Mouse (Mus musculus) embryonic facial prominence, embryonic 10.5 days (tissue): ENCODE results near the gene Vwa3b. TPM values are rescaled to one million over a fixed set of nuclear protein-coding genes. Genes with fewer than 3 reads are reported as not detected.

Source experiments
- DNase-seq: peaks from one replicate; pipeline ENCODE4 v3.0.0-alpha.2; 2017; ENCODE audit warnings: low spot score
- H3K27ac ChIP-seq: fragments of 300-500 bp; sonication (generic); replicated peaks from 2 replicates; pipeline ENCODE4 v1.5.1; 2016; ENCODE audit warnings: mild to moderate bottlenecking
- H3K27me3 ChIP-seq: fragments of 300-500 bp; sonication (generic); replicated peaks from 2 replicates; pipeline ENCODE4 v1.6.1; 2016; ENCODE audit warnings: low read depth, mild to moderate bottlenecking; ENCODE audit not compliant: poor library complexity, severe bottlenecking
- H3K36me3 ChIP-seq: fragments of 300-500 bp; sonication (generic); replicated peaks from 2 replicates; pipeline ENCODE4 v1.6.1; 2016; ENCODE audit warnings: mild to moderate bottlenecking, moderate library complexity
- H3K4me1 ChIP-seq: fragments of 300-500 bp; sonication (generic); 2 replicates; pipeline ENCODE4 v1.6.1; 2016
- H3K4me3 ChIP-seq: fragments of 300-500 bp; sonication (generic); 2 replicates; pipeline ENCODE4 v1.5.1; 2016; ENCODE audit warnings: mild to moderate bottlenecking, moderate library complexity
- H3K9me3 ChIP-seq: fragments of 300-500 bp; sonication (generic); 2 replicates; pipeline ENCODE4 v1.6.1; 2016; ENCODE audit warnings: mild to moderate bottlenecking
- WGBS: fragments of 180-500 bp; shearing (Covaris S2); methylation state at CpG from one replicate; pipeline ENCODE4 v1.1.7; 2016; 5-methylcytosine and 5-hydroxymethylcytosine counted together
- polyA plus RNA-seq: library from polyadenylated mRNA; unstranded; fragments of >200 nt; fragmentation: Nextera tagmentation; extraction: Ambion mirVana; gene quantifications from 2 replicates; pipeline ENCODE4 v1.2.1, GENCODE M21; 2016

Vwa3b gene
- polyA plus RNA-seq, 1 experiment from 2014 or later: 0.42 TPM

GRCm38 (mm10) chr1:37019017-37019416 lies 7.4 kb upstream of the Vwa3b start:
- DNase-seq: no peak
- 92% methylated on average over 6 of the region's 6 CpGs for WGBS
- no peaks in the 10 kb centered on the region for H3K36me3 ChIP-seq
- no peak overlapping the region for H3K27ac ChIP-seq
- no peaks in the 10 kb centered on the region for H3K27me3 ChIP-seq
- H3K9me3 ChIP-seq: no peaks in the 10 kb centered on the region
- no peaks in the 10 kb centered on the region for H3K4me1 ChIP-seq
- H3K4me3 ChIP-seq: no peak overlapping the region

- no peaks in the 10 kb centered on the region for H3K9me3 ChIP-seq
- H3K4me1 ChIP-seq: no peaks in the 10 kb centered on the region
- H3K36me3 ChIP-seq: no peaks in the 10 kb centered on the region
- no peak overlapping the region for H3K27ac ChIP-seq
- H3K4me3 ChIP-seq: no peak overlapping the region
- no peaks in the 10 kb centered on the region for H3K27me3 ChIP-seq
- 60% methylated on average over 2 of the region's 2 CpGs for WGBS
- no peak for DNase-seq
Measured at GRCm38 (mm10) chr1:37022704-37023103, 3.7 kb upstream of the Vwa3b start.

GRCm38 (mm10) chr1:37024736-37025135 lies 1.7 kb upstream of the Vwa3b start:
- Histone ChIP-seq H3K4me3 (no peak overlapping the region), H3K27me3 (0 out of 2 replicates have a peak, but pooled peaks cover 1% of the 10 kb centered on the region), H3K4me1 (peaks cover 12% of the 10 kb centered on the region), H3K27ac (no peak overlapping the region), H3K9me3 (no peaks in the 10 kb centered on the region), H3K36me3 (no peaks in the 10 kb centered on the region)
- 95% methylated on average over 7 of the region's 7 CpGs for WGBS
- no peak for DNase-seq

- Histone ChIP-seq H3K27me3 (peaks cover 7% of the 10 kb centered on the region), H3K27ac (no peak overlapping the region), H3K36me3 (no peaks in the 10 kb centered on the region), H3K4me3 (no peak overlapping the region), H3K9me3 (no peaks in the 10 kb centered on the region), H3K4me1 (peaks cover 17% of the 10 kb centered on the region)
- 94% methylated on average over 1 of the region's 1 CpGs for WGBS
- no peak for DNase-seq
Measured at GRCm38 (mm10) chr1:37025376-37025775, 1.0 kb upstream of the Vwa3b start.

GRCm38 (mm10) chr1:37026866-37027265 lies 470 bp downstream of the Vwa3b start:
- no peak overlapping the region for H3K4me3 ChIP-seq
- DNase-seq: no peak
- peaks cover 17% of the 10 kb centered on the region for H3K27me3 ChIP-seq
- no peak overlapping the region for H3K27ac ChIP-seq
- no peaks in the 10 kb centered on the region for H3K9me3 ChIP-seq
- H3K36me3 ChIP-seq: no peaks in the 10 kb centered on the region
- H3K4me1 ChIP-seq: peaks cover 17% of the 10 kb centered on the region
- 84% methylated on average over 6 of the region's 6 CpGs for WGBS

- no peaks in the 10 kb centered on the region for H3K9me3 ChIP-seq
- H3K27ac ChIP-seq: peak overlapping the region; percentile 63
- no peaks in the 10 kb centered on the region for H3K36me3 ChIP-seq
- H3K4me1 ChIP-seq: peaks cover 17% of the 10 kb centered on the region
- H3K4me3 ChIP-seq: peak overlapping the region; percentile 58
- DNase-seq: no peak
- WGBS: 7% methylated on average over 18 of the region's 18 CpGs
- H3K27me3 ChIP-seq: peaks cover 17% of the 10 kb centered on the region
Measured at GRCm38 (mm10) chr1:37028439-37029153, 2.2 kb downstream of the Vwa3b start.

GRCm38 (mm10) chr1:37029154-37029907 lies 2.9 kb downstream of the Vwa3b start:
- H3K27me3 ChIP-seq: peaks cover 17% of the 10 kb centered on the region
- H3K4me1 ChIP-seq: peaks cover 17% of the 10 kb centered on the region
- peak overlapping the region; percentile 63 for H3K27ac ChIP-seq
- peak; percentile 95 for DNase-seq
- no peaks in the 10 kb centered on the region for H3K9me3 ChIP-seq
- peak overlapping the region; percentile 58 for H3K4me3 ChIP-seq
- 3% methylated on average over 26 of the region's 26 CpGs for WGBS
- H3K36me3 ChIP-seq: no peaks in the 10 kb centered on the region

GRCm38 (mm10) chr1:37029942-37030341 lies 3.5 kb downstream of the Vwa3b start:
- no peak overlapping the region for H3K27ac ChIP-seq
- H3K4me3 ChIP-seq: peak overlapping the region; percentile 58
- H3K9me3 ChIP-seq: no peaks in the 10 kb centered on the region
- WGBS: 52% methylated on average over 5 of the region's 5 CpGs
- H3K27me3 ChIP-seq: peaks cover 17% of the 10 kb centered on the region
- H3K4me1 ChIP-seq: peaks cover 17% of the 10 kb centered on the region
- DNase-seq: no peak
- H3K36me3 ChIP-seq: no peaks in the 10 kb centered on the region

- H3K4me1 ChIP-seq: peaks cover 17% of the 10 kb centered on the region
- no peak for DNase-seq
- no peaks in the 10 kb centered on the region for H3K9me3 ChIP-seq
- H3K4me3 ChIP-seq: no peak overlapping the region
- peaks cover 17% of the 10 kb centered on the region for H3K27me3 ChIP-seq
- H3K36me3 ChIP-seq: no peaks in the 10 kb centered on the region
- WGBS: 74% methylated on average over 2 of the region's 2 CpGs
- no peak overlapping the region for H3K27ac ChIP-seq
Measured at GRCm38 (mm10) chr1:37030693-37031092, 4.3 kb downstream of the Vwa3b start.

GRCm38 (mm10) chr1:37035879-37036278 lies 9.5 kb downstream of the Vwa3b start:
- Histone ChIP-seq H3K27me3 (peaks cover 4% of the 10 kb centered on the region), H3K36me3 (no peaks in the 10 kb centered on the region), H3K9me3 (no peaks in the 10 kb centered on the region), H3K27ac (no peak overlapping the region), H3K4me1 (no peaks in the 10 kb centered on the region), H3K4me3 (no peak overlapping the region)
- 91% methylated on average over 8 of the region's 8 CpGs for WGBS
- DNase-seq: no peak

GRCm38 (mm10) chr1:37041126-37041525 lies 14.7 kb downstream of the Vwa3b start:
- WGBS: 86% methylated on average over 7 of the region's 7 CpGs

GRCm38 (mm10) chr1:37041856-37042255 lies 15.5 kb downstream of the Vwa3b start:
- no peak overlapping the region for H3K27ac ChIP-seq
- H3K36me3 ChIP-seq: no peaks in the 10 kb centered on the region
- DNase-seq: no peak
- H3K27me3 ChIP-seq: no peaks in the 10 kb centered on the region
- H3K9me3 ChIP-seq: no peaks in the 10 kb centered on the region
- H3K4me1 ChIP-seq: peaks cover 6% of the 10 kb centered on the region; the same call in 1 of the 2 replicates
- 88% methylated on average over 5 of the region's 5 CpGs for WGBS
- no peak overlapping the region for H3K4me3 ChIP-seq

More at GRCm38 (mm10) chr1:37041126-37041525, 14.7 kb downstream of the Vwa3b start:
- Histone ChIP-seq H3K9me3 (no peaks in the 10 kb centered on the region), H3K36me3 (no peaks in the 10 kb centered on the region), H3K4me1 (peaks cover 6% of the 10 kb centered on the region; the same call in 1 of the 2 replicates), H3K4me3 (no peak overlapping the region), H3K27me3 (no peaks in the 10 kb centered on the region), H3K27ac (no peak overlapping the region)
- DNase-seq: no peak

- Histone ChIP-seq H3K4me3 (no peak overlapping the region), H3K36me3 (no peaks in the 10 kb centered on the region), H3K27ac (no peak overlapping the region), H3K27me3 (no peaks in the 10 kb centered on the region), H3K9me3 (peaks cover 2% of the 10 kb centered on the region; the same call in 1 of the 2 replicates), H3K4me1 (peaks cover 6% of the 10 kb centered on the region; the same call in 1 of the 2 replicates)
- no peak for DNase-seq
- WGBS: 87% methylated on average over 8 of the region's 8 CpGs
Measured at GRCm38 (mm10) chr1:37042769-37043168, 16.4 kb downstream of the Vwa3b start.
